Mouse (Mus musculus) embryonic facial prominence, embryonic 13.5 days (tissue): ENCODE results near the gene Arnt. TPM values are rescaled to one million over a fixed set of nuclear protein-coding genes. Genes with fewer than 3 reads are reported as not detected.
"Not testable (repeated sequence)": the region's sequence is repeated elsewhere in the genome, so short reads cannot be mapped to it uniquely, and the experiment has no call there.

Source experiments
- ATAC-seq: fragments of 200-750 bp; cut with Nextera tagmentation; 2 replicates; pipeline ENCODE4 v1.8.0; 2017; ENCODE audit warnings: low read depth; ENCODE audit not compliant: insufficient number of reproducible peaks, insufficient read depth, low FRiP score, low TSS enrichment
- H3K27ac ChIP-seq: fragments of 300-500 bp; sonication (generic); 2 replicates; pipeline ENCODE4 v1.5.1; 2015; ENCODE audit warnings: moderate library complexity, mild to moderate bottlenecking, inconsistent platforms
- H3K27me3 ChIP-seq: fragments of 300-500 bp; sonication (generic); 2 replicates; pipeline ENCODE4 v1.6.1; 2015; ENCODE audit warnings: mild to moderate bottlenecking, inconsistent platforms
- H3K36me3 ChIP-seq: fragments of 300-500 bp; sonication (generic); 2 replicates; pipeline ENCODE4 v1.6.1; 2015; ENCODE audit warnings: mild to moderate bottlenecking, inconsistent platforms
- H3K4me1 ChIP-seq: fragments of 300-500 bp; sonication (generic); 2 replicates; pipeline ENCODE4 v1.6.1; 2015; ENCODE audit warnings: inconsistent platforms
- H3K4me2 ChIP-seq: fragments of 300-500 bp; sonication (generic); 2 replicates; pipeline ENCODE4 v1.6.1; 2015; ENCODE audit warnings: moderate library complexity, mild to moderate bottlenecking, inconsistent platforms
- H3K4me3 ChIP-seq: fragments of 300-500 bp; sonication (generic); 2 replicates; pipeline ENCODE4 v1.5.1; 2015; ENCODE audit warnings: mild to moderate bottlenecking, inconsistent platforms
- H3K9ac ChIP-seq: fragments of 300-500 bp; sonication (generic); 2 replicates; pipeline ENCODE4 v1.6.1; 2015; ENCODE audit warnings: mild to moderate bottlenecking, inconsistent platforms
- H3K9me3 ChIP-seq: fragments of 300-500 bp; sonication (generic); 2 replicates; pipeline ENCODE4 v1.6.1; 2016; ENCODE audit warnings: inconsistent platforms
- WGBS: fragments of 180-500 bp; shearing (Covaris S2); methylation state at CpG from one replicate; pipeline ENCODE4 v1.1.7; 2015; ENCODE audit warnings: mixed read lengths; 5-methylcytosine and 5-hydroxymethylcytosine counted together
- polyA plus RNA-seq: library from polyadenylated mRNA; unstranded; fragments of >200 nt; fragmentation: Nextera tagmentation; extraction: Ambion mirVana; gene quantifications from 2 replicates; pipeline ENCODE4 v1.2.1, GENCODE M21; 2015

The Arnt gene
- polyA plus RNA-seq, 1 experiment from 2014 or later: 53.2 TPM

GRCm38 (mm10) chr3:95531025-95531424, 96.8 kb downstream of the Arnt start:
- H3K9me3 ChIP-seq: no peaks in the 10 kb centered on the region
- H3K27me3 ChIP-seq: no peaks in the 10 kb centered on the region
- H3K4me2 ChIP-seq: no peak overlapping the region
- H3K4me3 ChIP-seq: no peak overlapping the region
- no peak for ATAC-seq
- no peaks in the 10 kb centered on the region for H3K4me1 ChIP-seq
- H3K9ac ChIP-seq: no peak overlapping the region
- H3K36me3 ChIP-seq: no peaks in the 10 kb centered on the region
- no peak overlapping the region for H3K27ac ChIP-seq
- 93% methylated on average over 1 of the region's 1 CpGs for WGBS

- Histone ChIP-seq H3K27me3 (no peaks in the 10 kb centered on the region), H3K27ac (no peak overlapping the region), H3K9me3 (no peaks in the 10 kb centered on the region), H3K9ac (no peak overlapping the region), H3K36me3 (no peaks in the 10 kb centered on the region), H3K4me2 (no peak overlapping the region), H3K4me3 (no peak overlapping the region), H3K4me1 (no peaks in the 10 kb centered on the region)
- ATAC-seq: no peak
- WGBS: 80% methylated on average over 5 of the region's 5 CpGs
Measured at GRCm38 (mm10) chr3:95533364-95533763, 99.2 kb downstream of the Arnt start.

GRCm38 (mm10) chr3:95534927-95535326, 100.7 kb downstream of the Arnt start:
- no peak overlapping the region for H3K9ac ChIP-seq
- 72% methylated on average over 1 of the region's 1 CpGs for WGBS
- no peak overlapping the region for H3K4me2 ChIP-seq
- H3K4me3 ChIP-seq: no peak overlapping the region
- H3K4me1 ChIP-seq: no peaks in the 10 kb centered on the region
- ATAC-seq: no peak
- H3K27ac ChIP-seq: no peak overlapping the region
- no peaks in the 10 kb centered on the region for H3K27me3 ChIP-seq
- no peaks in the 10 kb centered on the region for H3K36me3 ChIP-seq
- H3K9me3 ChIP-seq: no peaks in the 10 kb centered on the region

GRCm38 (mm10) chr3:95538936-95539335, 104.7 kb downstream of the Arnt start:
- H3K9me3 ChIP-seq: no peaks in the 10 kb centered on the region
- H3K27me3 ChIP-seq: no peaks in the 10 kb centered on the region
- no peak overlapping the region for H3K4me3 ChIP-seq
- no peak for ATAC-seq
- no peak overlapping the region for H3K4me2 ChIP-seq
- no peak overlapping the region for H3K27ac ChIP-seq
- H3K4me1 ChIP-seq: no peaks in the 10 kb centered on the region
- WGBS: 90% methylated on average over 10 of the region's 10 CpGs
- no peak overlapping the region for H3K9ac ChIP-seq
- H3K36me3 ChIP-seq: no peaks in the 10 kb centered on the region

GRCm38 (mm10) chr3:95539837-95540236, 105.6 kb downstream of the Arnt start:
- H3K4me1 ChIP-seq: no peaks in the 10 kb centered on the region
- no peak overlapping the region for H3K9ac ChIP-seq
- H3K27me3 ChIP-seq: no peaks in the 10 kb centered on the region
- no peak for ATAC-seq
- H3K4me2 ChIP-seq: no peak overlapping the region
- H3K9me3 ChIP-seq: no peaks in the 10 kb centered on the region
- no peaks in the 10 kb centered on the region for H3K36me3 ChIP-seq
- WGBS: 93% methylated on average over 4 of the region's 4 CpGs
- no peak overlapping the region for H3K4me3 ChIP-seq
- H3K27ac ChIP-seq: no peak overlapping the region

GRCm38 (mm10) chr3:95541186-95541585, 107.0 kb downstream of the Arnt start:
- not testable (repeated sequence) for H3K27me3 ChIP-seq, ATAC-seq, H3K9ac ChIP-seq, H3K4me3 ChIP-seq, H3K4me1 ChIP-seq, H3K36me3 ChIP-seq, H3K27ac ChIP-seq, H3K9me3 ChIP-seq, H3K4me2 ChIP-seq
- 73% methylated on average over 2 of the region's 2 CpGs for WGBS

GRCm38 (mm10) chr3:95542171-95542570, 108.0 kb downstream of the Arnt start:
- H3K9me3 ChIP-seq: no peaks in the 10 kb centered on the region
- no peak for ATAC-seq
- H3K27me3 ChIP-seq: no peaks in the 10 kb centered on the region
- H3K4me2 ChIP-seq: no peak overlapping the region
- no peaks in the 10 kb centered on the region for H3K4me1 ChIP-seq
- H3K4me3 ChIP-seq: no peak overlapping the region
- H3K27ac ChIP-seq: no peak overlapping the region
- H3K36me3 ChIP-seq: no peaks in the 10 kb centered on the region
- no peak overlapping the region for H3K9ac ChIP-seq

- Histone ChIP-seq H3K9ac (no peak overlapping the region), H3K4me1 (no peaks in the 10 kb centered on the region), H3K9me3 (no peaks in the 10 kb centered on the region), H3K27ac (no peak overlapping the region), H3K27me3 (no peaks in the 10 kb centered on the region), H3K4me2 (no peak overlapping the region), H3K36me3 (no peaks in the 10 kb centered on the region), H3K4me3 (no peak overlapping the region)
- WGBS: 68% methylated on average over 7 of the region's 7 CpGs
- no peak for ATAC-seq
Measured at GRCm38 (mm10) chr3:95542981-95543380, 108.8 kb downstream of the Arnt start.

Other genes starting within 250 kb of the Arnt start
- gene Gabpb2, start 216.5 kb upstream of the Arnt start, polyA plus RNA-seq: 13.9 and 14.2 TPM in 2 replicates
- gene Cdc42se1, start 205.7 kb upstream of the Arnt start, polyA plus RNA-seq: 89.6 and 91.2 TPM in 2 replicates
- 18.8 and 20.3 TPM in 2 replicates for gene Mllt11, start 202.2 kb upstream of the Arnt start, polyA plus RNA-seq
- gene Gm128, start 192.8 kb upstream of the Arnt start, polyA plus RNA-seq: 0.46 and 0.61 TPM in 2 replicates
- gene Bnipl, start 183.2 kb upstream of the Arnt start, polyA plus RNA-seq: 4.9 and 6.2 TPM in 2 replicates
- gene Mindy1, start 153.0 kb upstream of the Arnt start, polyA plus RNA-seq: 41.4 and 42.9 TPM in 2 replicates
- 21.6 and 23.5 TPM in 2 replicates for gene Prune1, start 152.3 kb upstream of the Arnt start, polyA plus RNA-seq
- gene Anxa9, start 127.2 kb upstream of the Arnt start, polyA plus RNA-seq: 1.7 and 2.4 TPM in 2 replicates
- 168 and 170 TPM in 2 replicates for gene Cers2, start 119.6 kb upstream of the Arnt start, polyA plus RNA-seq
- gene Setdb1, start 77.2 kb upstream of the Arnt start, polyA plus RNA-seq: 49.8 and 51.5 TPM in 2 replicates
- 0.39 TPM in 1 of 2 replicates, not detected in the other for gene 4930558C23Rik, start 31.5 kb upstream of the Arnt start, polyA plus RNA-seq
- gene Ctsk, start 64.9 kb downstream of the Arnt start, polyA plus RNA-seq: 37.9 and 41.4 TPM in 2 replicates
- 11.8 and 12.6 TPM in 2 replicates for gene Ctss, start 92.4 kb downstream of the Arnt start, polyA plus RNA-seq
- not detected in 2 replicates for gene Hormad1, start 125.3 kb downstream of the Arnt start, polyA plus RNA-seq
- gene Golph3l, start 154.5 kb downstream of the Arnt start, polyA plus RNA-seq: 30.2 and 32.3 TPM in 2 replicates
- 88.3 and 88.5 TPM in 2 replicates for gene Ensa, start 190.6 kb downstream of the Arnt start, polyA plus RNA-seq
- gene Mcl1, start 224.4 kb downstream of the Arnt start, polyA plus RNA-seq: 45.4 and 47.7 TPM in 2 replicates